Mouse (Mus musculus): ENCODE data around the gene Gatad2b. TPM values are rescaled to one million over a fixed set of nuclear protein-coding genes. Genes with fewer than 3 reads are reported as not detected.
A peak's percentile ranks its signal among the peaks of the same experiment; 100 is the strongest.

Gatad2b gene
- total and polyA plus RNA-seq, 3 experiments: 8.4 to 22.6 (median 8.9) TPM

DNA sequence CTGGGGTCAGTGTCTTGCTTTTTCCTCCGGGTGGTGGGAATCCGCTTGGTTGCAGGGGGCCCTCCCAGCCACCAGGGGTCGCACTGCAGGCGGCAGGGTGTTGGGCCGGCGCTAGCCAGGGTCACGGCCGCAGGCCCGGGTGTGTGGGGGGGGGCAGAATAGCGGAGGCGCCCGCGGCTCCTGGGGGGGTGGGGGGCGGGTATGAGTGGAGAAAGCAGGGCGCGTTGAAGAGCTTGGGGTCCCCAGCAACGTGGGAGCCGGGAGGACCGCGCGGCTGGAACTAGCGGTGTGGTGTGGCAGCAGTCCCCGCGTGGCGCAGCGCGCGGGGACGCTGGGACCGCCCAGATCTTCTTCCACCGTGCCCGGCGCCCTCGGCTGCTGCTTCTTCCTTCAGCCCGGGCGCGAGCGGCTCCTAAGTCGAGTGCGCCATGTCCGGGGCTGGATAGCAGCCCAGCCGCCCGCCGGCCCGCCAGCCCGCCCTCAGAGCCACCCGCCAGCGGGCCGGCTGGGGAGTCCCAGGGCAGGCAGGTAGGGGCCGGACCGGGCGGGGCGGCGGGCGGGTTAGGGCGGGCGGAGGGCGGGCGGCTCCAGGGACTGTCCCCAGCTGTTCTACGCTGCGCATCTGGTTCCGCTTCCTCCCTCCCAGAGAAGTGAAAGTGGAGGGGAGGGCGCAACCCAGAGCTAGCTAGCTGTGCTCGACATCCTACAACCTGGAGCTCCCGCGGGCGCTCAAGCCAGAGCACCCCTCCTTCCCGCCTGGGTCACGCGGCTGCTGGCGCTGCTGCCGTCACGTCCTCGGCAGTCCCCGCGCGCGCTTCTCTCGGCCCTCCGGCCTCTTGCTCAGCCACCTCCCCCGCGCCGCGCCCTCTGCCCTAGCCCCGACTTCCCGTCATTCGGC lies 27.7 kb upstream of the Gatad2b start, which contains the start of gene Dennd4b (continued):
- TF ChIP-seq TCF12 (IDR thresholded peaks at IDR 0.05; ENCODE audit: low read depth, low read length) (peak; percentile 98), KAT2A (IDR thresholded peaks at IDR 0.05; ENCODE audit: insufficient replicate concordance, low read length) (0 out of 2 replicates have a peak, but pooled peaks have one; percentile 13), ZKSCAN1 (IDR thresholded peaks at IDR 0.05; ENCODE audit: borderline replicate concordance, low read depth, low read length) (no peak), NELFE (IDR thresholded peaks at IDR 0.05; ENCODE audit: low read depth, low read length) (peak; percentile 79), POLR2AphosphoS2 (IDR thresholded peaks at IDR 0.05; ENCODE audit: low read depth, low read length) (0 out of 2 replicates have a peak, but pooled peaks have one; percentile 13), MAZ (IDR thresholded peaks at IDR 0.05; ENCODE audit: low read depth, low read length) (peak; percentile 95)

- Histone ChIP-seq H3K9ac (ENCODE audit: insufficient read depth, low read depth) (peak overlapping the region; percentile 97), H3K36me3 (replicated peaks in 1 of 2; ENCODE audit: control insufficient read depth in 1 of 2, insufficient read depth in 1 of 2, low read length in 1 of 2) (peaks cover 57 to 69% of the 10 kb centered on the region in 2 experiments), H3K27me3 (replicated peaks) (no peaks in the 10 kb centered on the region), H3K27ac (ENCODE audit: insufficient read depth, low read depth) (peak overlapping the region; percentile 98), H3K4me3 (replicated peaks in 1 of 3; ENCODE audit: low read depth in 2 of 3, low read length in 2 of 3, poor library complexity in 1 of 3) (peak overlapping the region; percentile 76 to 92 (median 90)), H3K4me2 (ENCODE audit: insufficient read depth, low read depth, poor library complexity, severe bottlenecking) (peak overlapping the region; percentile 63), H3K79me2 (replicated peaks; ENCODE audit: control insufficient read depth, extremely low read depth, insufficient read depth, poor library complexity, severe bottlenecking) (peaks cover 28% of the 10 kb centered on the region), H3K9me3 (replicated peaks; ENCODE audit: low read length) (no peaks in the 10 kb centered on the region), H3K4me1 (ENCODE audit: control insufficient read depth in 1 of 2, insufficient read depth in 2 of 2) (peaks cover 28 to 56% of the 10 kb centered on the region in 2 experiments)
- peak; percentile 82 for DNase-seq (ENCODE audit: extremely low read depth)
- in situ Hi-C loops (cut with MboI; ENCODE audit: low pct_ligation_motif_present, low pct_unique_long_range_greater_than_20kb, low sequenced_read_pairs): no loop called here
- dilution Hi-C loops (cut with MboI; ENCODE audit: extremely low pct_ligation_motif_present, extremely low pct_unique_long_range_greater_than_20kb, low sequenced_read_pairs): no loop called here
- peak; percentile 25; the same call in 1 of the 2 replicates for TF ChIP-seq MYC (IDR thresholded peaks at IDR 0.05; ENCODE audit: low read depth, low read length)
- TF ChIP-seq MAFK (IDR thresholded peaks at IDR 0.05; ENCODE audit: insufficient replicate concordance, low read length): peak; percentile 44; the same call in 1 of the 2 replicates
- peak; percentile 89 for TF ChIP-seq SIN3A (IDR thresholded peaks at IDR 0.05; ENCODE audit: low read length)
- TF ChIP-seq JUND (conservative IDR thresholded peaks at IDR 0.05; ENCODE audit: low read depth, low read length): no peak
- peak; percentile 91 for TF ChIP-seq TBP (conservative IDR thresholded peaks at IDR 0.05; ENCODE audit: low read depth, low read length)
- peak; percentile 80 for TF ChIP-seq POLR2AphosphoS2 (IDR thresholded peaks at IDR 0.05; ENCODE audit: low read depth, low read length)
- TF ChIP-seq BHLHE40 (IDR thresholded peaks at IDR 0.05; ENCODE audit: low read depth, low read length): no peak
- 0 out of 2 replicates have a peak, but pooled peaks have one; percentile 50 for TF ChIP-seq MEF2A (IDR thresholded peaks at IDR 0.05; ENCODE audit: borderline replicate concordance, low read depth, low read length)
- no peak for TF ChIP-seq ZC3H11A (IDR thresholded peaks at IDR 0.05; ENCODE audit: low read depth, low read length)
- TF ChIP-seq TCF12 (IDR thresholded peaks at IDR 0.05; ENCODE audit: low read depth, low read length): peak; percentile 66
- TF ChIP-seq GABPA (IDR thresholded peaks at IDR 0.05; ENCODE audit: insufficient replicate concordance, low read depth, low read length): no peak
- TF ChIP-seq E2F4 (IDR thresholded peaks at IDR 0.05; ENCODE audit: insufficient replicate concordance, low read depth, low read length): no peak
- TF ChIP-seq MAZ (IDR thresholded peaks at IDR 0.05; ENCODE audit: low read depth, low read length): no peak; the same call in 1 of the 2 replicates
- TF ChIP-seq ZNF384 (IDR thresholded peaks at IDR 0.05; ENCODE audit: low read depth, low read length): no peak
- no peak for TF ChIP-seq JUN (IDR thresholded peaks at IDR 0.05; ENCODE audit: insufficient read depth, low read depth, low read length)
- TF ChIP-seq PAX5 (IDR thresholded peaks at IDR 0.05; ENCODE audit: low read length): no peak
- peak; percentile 34; the same call in 1 of the 2 replicates for TF ChIP-seq MAX (IDR thresholded peaks at IDR 0.05; ENCODE audit: low read length)
- TF ChIP-seq EP300 (IDR thresholded peaks at IDR 0.05; ENCODE audit: low read length): 0 out of 2 replicates have a peak, but pooled peaks have one; percentile 10
- TF ChIP-seq NRF1 (IDR thresholded peaks at IDR 0.05; ENCODE audit: low read depth, low read length): peak; percentile 22; the same call in 1 of the 2 replicates
- peak; percentile 95 for TF ChIP-seq POLR2A (IDR thresholded peaks at IDR 0.05; ENCODE audit: low read depth, low read length)
- peak; percentile 97 for TF ChIP-seq NELFE (IDR thresholded peaks at IDR 0.05; ENCODE audit: low read depth, low read length)
- TF ChIP-seq SMC3 (IDR thresholded peaks at IDR 0.05; ENCODE audit: low read depth, low read length): no peak
- TF ChIP-seq CHD2 (IDR thresholded peaks at IDR 0.05; ENCODE audit: low read length): no peak
- no peak for TF ChIP-seq CTCF (conservative IDR thresholded peaks at IDR 0.05 in 1 of 2, IDR thresholded peaks at IDR 0.05 in 1 of 2; ENCODE audit: low read depth in 2 of 2, low read length in 2 of 2)
- TF ChIP-seq RAD21 (IDR thresholded peaks at IDR 0.05; ENCODE audit: low read depth, low read length): no peak
- no peak for TF ChIP-seq RCOR1 (conservative IDR thresholded peaks at IDR 0.05; ENCODE audit: low read depth, low read length)
- TF ChIP-seq ZMIZ1 (IDR thresholded peaks at IDR 0.05; ENCODE audit: low read depth, low read length): peak; percentile 93
- TF ChIP-seq KAT2A (IDR thresholded peaks at IDR 0.05; ENCODE audit: insufficient replicate concordance, low read length): no peak
- TF ChIP-seq ZKSCAN1 (IDR thresholded peaks at IDR 0.05; ENCODE audit: borderline replicate concordance, low read depth, low read length): no peak
- no peak for TF ChIP-seq IRF4 (IDR thresholded peaks at IDR 0.05; ENCODE audit: low read depth, low read length)
- TF ChIP-seq MXI1 (IDR thresholded peaks at IDR 0.05; ENCODE audit: low read depth, low read length): no peak; the same call in 1 of the 2 replicates
Observed at GRCm38 (mm10) chr3:90265932-90266741, 26.8 kb upstream of the Gatad2b start.
